Mouse (Mus musculus): ENCODE measurements around the gene Faap24.

- TF ChIP-seq CTCF (IDR thresholded peaks at IDR 0.05; ENCODE audit: borderline replicate concordance, control insufficient read depth, extremely low read depth, insufficient read depth, low read length, poor library complexity) (no peak), POLR2A (IDR thresholded peaks at IDR 0.05; ENCODE audit: control insufficient read depth, extremely low read depth, insufficient read depth, low read length, poor library complexity) (no peak)
Measured at GRCm38 (mm10) chr7:35362868-35363267, 33.8 kb downstream of the Faap24 start.

Data from thymus, adult 2 months (tissue).